Mouse (Mus musculus) adrenal gland, postnatal 14 days (tissue): ENCODE measurements around the gene Mdga2. TPM values are rescaled to one million over a fixed set of nuclear protein-coding genes. Genes with fewer than 3 reads are reported as not detected.

Source experiments
- DNase-seq: peaks from one replicate; pipeline ENCODE4 v3.0.0; 2021; ENCODE audit warnings: mixed read lengths
- total RNA-seq: library from RNA; stranded (reverse); gene quantifications from 2 replicates; pipeline ENCODE4 v1.2.3, GENCODE M21; 2021

Mdga2 gene
- total RNA-seq, 1 experiment from 2014 or later = 2.6 TPM

- DNase-seq = no peak
These were observed 165.7 kb downstream of the Mdga2 start for GRCm38 (mm10) chr12:67056621-67057020.

DNA sequence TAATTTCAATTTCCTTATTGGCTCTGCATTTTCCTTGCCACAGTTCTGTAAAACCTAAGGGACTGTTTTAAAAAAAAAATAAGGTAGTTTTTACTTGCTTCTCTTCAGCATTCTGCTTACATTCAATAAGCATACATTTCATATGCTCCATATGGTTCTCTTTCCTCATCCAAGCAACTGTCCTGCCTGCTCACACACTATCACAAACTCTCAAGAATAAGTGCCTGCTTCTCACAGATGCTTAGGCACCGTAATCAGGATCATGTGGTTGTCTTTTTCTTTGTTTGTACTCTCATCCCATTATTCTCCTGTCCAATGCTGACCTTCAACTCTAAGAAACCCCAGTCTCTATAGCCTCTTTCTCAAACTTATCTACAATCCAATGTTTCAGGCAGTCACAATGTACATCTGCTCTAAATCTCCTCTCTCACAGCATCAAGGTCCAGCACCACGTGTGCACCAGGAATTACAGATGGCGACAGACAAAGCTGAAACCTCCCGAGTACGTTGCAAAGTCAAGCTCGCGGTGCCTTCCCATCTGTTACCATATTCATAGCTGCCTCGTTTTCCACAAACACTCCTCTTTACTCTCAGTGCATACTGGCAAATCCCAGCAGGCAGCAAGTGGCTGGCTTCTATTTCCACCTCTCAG lies 177.1 kb downstream of the Mdga2 start:
- DNase-seq = no peak

- no peak for DNase-seq
These were observed 180.5 kb downstream of the Mdga2 start for GRCm38 (mm10) chr12:67041865-67042264.

DNA sequence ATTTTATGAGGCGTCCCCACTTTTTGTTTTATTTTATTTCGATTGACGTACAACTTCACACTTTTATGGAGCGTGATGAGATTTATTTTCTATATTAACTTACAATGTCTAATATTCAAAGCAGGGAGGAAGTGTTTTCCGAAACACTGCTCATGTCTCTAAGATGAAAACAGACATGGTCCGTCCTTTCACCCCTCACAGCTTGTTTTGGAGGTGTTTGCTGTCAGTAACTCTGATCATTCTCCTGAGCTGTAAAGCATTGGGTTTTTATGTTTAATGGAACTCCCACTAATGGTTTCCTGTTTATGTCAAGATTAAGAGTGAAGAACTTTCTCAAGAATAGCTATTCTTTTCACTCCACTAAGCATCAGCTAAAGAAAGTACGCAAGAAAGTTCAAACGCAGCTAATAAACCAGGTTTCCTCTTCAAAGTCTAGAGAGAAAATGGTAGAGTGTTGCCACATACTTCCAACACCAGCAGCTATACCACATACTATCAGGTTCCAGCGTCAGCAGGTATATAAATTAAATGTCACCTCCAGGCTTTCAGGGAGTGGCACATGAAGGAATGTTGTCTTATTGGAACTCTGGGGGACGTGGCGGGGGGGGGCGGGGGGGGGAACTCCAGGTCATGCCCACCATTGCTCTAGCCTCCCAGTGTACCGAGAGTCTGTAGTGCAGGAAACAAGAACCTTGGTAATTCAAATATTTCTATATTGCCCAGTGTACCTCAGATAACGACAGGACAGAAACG lies 186.7 kb downstream of the Mdga2 start:
- no peak for DNase-seq

DNA sequence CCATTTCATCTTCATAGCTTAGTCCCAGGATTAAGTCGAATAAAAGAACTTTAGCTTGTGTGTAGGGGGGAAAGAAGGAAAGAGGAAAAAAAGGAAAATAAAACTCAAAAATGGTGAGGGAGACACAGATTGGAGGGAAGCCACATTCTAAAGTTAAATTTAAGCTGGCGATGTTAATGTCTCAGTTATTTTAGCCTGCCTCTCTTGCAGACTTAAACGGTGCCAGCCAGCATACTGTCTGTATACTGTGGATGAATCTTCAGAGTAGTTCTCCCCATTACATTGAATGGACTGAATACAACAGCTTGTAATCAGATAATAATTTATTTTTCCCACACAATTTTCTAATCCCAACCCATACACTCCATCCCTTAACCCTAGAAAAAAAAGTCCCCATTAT lies 205.2 kb downstream of the Mdga2 start:
- DNase-seq = no peak

GRCm38 (mm10) chr12:67011368-67011767 lies 211.0 kb downstream of the Mdga2 start:
- no peak for DNase-seq

DNA sequence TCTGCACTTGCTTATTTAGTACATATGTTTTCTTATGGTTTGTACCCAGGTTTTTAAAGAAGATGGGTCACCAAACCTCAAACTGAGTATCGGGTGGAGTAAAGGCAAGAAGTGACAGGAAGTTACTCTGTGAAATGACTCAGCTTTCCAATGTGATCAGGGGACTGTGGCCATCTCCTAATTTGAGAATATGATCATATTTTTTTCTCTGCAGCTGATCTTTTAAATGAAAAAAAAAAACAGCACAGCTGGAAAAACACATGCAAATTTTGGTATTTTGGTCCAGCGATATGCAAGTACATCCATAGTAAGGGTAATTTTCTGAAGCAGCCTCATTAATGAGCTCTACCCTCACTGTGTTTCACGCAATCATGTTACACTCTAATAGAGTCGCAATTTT lies 212.0 kb downstream of the Mdga2 start:
- DNase-seq = no peak

GRCm38 (mm10) chr12:67009191-67009590 lies 213.2 kb downstream of the Mdga2 start:
- DNase-seq = no peak

DNA sequence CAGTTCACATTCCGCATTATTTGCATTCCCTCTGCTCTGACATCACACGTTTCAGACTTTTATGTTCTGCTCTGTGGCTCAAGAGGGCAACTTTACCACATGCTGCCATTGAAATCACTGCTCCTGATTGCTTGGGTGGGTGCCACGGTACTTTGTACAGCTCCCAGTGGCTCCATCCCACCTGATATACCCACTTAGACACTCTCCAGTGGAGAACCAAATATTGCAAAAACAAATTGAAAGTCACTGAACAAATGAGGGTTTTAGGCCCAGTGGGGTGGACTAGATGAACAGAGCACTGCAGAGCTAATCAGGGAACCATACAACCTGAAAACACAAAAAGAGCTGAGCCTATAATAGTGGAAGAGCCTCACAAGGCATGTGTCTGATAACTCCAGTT lies 268.2 kb downstream of the Mdga2 start:
- DNase-seq = no peak

GRCm38 (mm10) chr12:66915741-66916140 lies 306.6 kb downstream of the Mdga2 start:
- DNase-seq = no peak

DNA sequence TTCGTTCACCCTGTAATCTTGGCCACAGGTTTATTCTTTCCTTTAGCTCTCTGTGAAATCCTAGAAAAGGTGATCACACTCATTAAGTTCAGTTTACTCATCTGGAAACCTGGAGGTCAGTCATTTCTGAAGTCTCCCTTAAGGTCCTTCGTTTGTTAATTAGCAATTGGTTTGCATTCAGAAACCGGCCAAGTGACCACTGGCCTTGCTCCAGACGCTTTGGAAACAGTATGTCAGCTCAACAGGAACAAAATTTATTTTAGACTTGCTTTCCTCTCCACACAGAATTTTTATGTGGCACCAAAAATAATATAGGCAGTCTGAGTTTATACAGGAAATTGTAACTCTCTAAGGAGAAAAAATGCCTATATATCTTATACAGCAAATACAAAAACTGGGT lies 323.0 kb downstream of the Mdga2 start:
- DNase-seq = no peak

DNA sequence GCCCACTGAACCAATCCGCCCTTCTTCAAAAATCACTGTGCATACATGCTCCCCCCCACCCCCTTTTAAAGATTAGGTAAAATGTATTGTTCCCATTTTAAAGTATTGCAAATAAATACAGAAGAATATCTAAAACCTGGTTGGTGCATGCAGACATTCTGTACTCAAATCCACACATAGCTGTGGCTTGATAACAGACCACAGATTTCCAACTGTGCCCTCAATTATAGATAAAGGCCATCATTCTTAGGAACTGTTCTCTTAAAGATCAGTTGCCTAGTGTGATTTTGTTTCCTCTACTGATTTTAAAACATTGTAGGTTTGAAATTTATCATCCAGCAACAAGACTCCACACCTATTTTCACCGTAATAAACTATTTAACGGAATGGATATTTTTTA lies 325.6 kb downstream of the Mdga2 start:
- no peak for DNase-seq

GRCm38 (mm10) chr12:66890296-66890695 lies 332.1 kb downstream of the Mdga2 start:
- no peak for DNase-seq

- DNase-seq = no peak
These were observed 333.1 kb downstream of the Mdga2 start for GRCm38 (mm10) chr12:66889276-66889675.

DNA sequence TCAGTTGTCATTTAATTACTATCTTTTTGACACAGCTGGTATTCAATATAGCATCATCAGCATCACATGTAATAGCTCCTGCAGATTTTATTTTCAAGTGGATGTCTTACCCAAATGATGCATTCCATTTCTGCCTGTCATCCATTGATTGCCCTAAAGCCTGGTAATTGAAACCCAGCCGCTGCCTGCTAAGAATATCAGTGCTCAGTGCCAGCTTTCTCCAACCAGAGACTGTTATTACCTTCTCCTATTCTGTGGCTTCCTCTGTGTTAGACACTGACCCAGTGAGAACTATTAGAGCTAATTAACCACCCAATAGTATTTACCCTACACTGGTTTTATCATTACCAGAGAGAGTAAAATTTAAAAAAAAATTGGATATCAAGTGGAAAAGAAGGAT lies 333.7 kb downstream of the Mdga2 start:
- no peak for DNase-seq

DNA sequence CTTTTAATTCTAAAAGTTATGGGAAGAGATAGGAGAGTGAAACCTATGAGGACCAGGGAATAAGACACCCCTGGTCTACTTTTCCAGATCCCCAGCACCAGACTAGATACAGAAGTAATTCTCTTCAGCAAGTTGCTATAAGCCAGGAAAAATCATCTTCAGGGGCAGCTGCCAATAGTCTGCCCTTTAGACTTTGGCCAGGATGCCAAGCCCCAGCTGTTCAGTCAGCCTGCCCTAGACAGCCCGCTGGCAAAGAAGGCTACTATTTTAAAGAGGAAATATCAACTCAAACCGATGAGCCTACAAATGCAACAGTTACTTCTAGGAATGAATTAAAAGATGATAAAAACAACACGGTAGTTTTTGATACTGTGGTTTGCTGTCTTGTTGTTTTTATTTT lies 356.1 kb downstream of the Mdga2 start:
- no peak for DNase-seq

DNA sequence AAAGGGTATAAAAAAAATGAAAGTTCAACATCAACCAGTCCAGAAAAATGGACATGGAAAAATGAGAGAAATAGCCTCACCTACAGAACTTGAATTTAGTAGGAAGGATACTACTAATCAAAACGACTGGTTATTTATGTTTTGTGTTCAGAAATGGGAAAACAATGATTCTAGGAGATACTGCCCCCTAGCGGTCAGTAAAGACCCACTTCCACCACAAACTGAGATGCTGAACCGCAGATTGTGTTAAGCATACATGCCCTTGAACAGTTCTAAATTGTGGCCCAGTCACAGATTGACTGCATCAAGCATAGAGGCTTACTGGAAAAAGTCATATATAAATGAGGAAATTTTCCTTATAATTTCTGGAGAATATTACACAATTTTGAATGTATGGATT lies 369.2 kb downstream of the Mdga2 start:
- DNase-seq = peak; percentile 20

DNA sequence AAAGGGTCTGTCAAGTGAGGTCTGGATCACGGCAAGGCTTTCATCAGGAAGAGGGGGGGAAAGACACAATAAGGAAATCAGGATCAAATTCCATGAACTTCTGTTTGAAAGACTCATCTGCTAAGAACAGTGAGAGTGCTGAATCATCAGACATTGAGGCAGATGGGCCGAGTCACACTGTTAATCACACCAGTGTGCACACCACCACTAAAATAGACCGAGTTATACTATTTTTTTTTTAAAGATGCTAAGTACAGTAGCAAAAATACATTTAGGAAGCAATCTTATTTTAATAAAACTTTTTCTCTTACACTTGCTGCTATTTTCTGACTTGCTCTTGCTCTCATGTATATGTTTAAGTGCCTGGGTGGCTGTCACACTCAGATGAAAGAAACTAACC lies 382.0 kb downstream of the Mdga2 start:
- DNase-seq = no peak

DNA sequence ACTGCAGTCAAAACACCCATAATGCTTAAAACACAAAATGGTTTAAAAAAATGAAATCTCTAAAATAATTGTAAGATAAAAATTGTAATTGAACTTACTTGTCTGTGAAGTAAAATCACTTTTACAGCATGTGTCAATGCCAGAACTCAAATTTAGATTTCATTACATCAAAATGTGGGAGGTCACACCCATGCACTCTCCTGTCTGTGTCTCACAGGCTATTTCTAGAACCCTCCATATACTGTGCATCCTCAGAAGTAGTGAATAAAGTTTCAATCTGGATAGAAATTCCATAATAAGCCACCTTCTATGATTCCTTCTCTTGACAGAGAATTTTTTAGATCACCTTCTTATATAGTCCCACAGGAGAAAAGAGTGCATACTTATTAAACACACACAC lies 466.7 kb downstream of the Mdga2 start:
- no peak for DNase-seq

- no peak for DNase-seq
These were observed 487.8 kb downstream of the Mdga2 start for GRCm38 (mm10) chr12:66734536-66734935.

DNA sequence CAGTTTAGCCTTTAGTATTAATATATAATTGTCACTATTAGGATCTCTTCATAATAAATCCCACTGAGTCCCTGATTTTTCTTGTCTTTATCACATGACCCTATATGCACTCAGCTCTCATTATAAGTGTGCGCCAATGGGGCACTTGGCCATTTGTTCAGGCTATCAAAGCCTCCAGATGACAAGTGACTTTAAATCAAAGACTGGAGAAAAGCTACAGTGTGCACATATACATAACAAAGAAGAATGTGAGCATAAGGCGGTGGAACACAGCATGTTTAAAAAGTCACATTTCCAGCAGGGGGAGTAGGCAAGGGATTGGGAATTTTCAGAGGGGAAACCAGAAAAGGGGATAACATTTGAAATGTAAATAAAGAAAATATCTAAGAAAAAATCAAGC lies 497.9 kb downstream of the Mdga2 start:
- DNase-seq = no peak

GRCm38 (mm10) chr12:66708334-66708733 lies 514.0 kb downstream of the Mdga2 start:
- DNase-seq = no peak

- no peak for DNase-seq
These were observed 514.9 kb downstream of the Mdga2 start for GRCm38 (mm10) chr12:66707431-66707830.

DNA sequence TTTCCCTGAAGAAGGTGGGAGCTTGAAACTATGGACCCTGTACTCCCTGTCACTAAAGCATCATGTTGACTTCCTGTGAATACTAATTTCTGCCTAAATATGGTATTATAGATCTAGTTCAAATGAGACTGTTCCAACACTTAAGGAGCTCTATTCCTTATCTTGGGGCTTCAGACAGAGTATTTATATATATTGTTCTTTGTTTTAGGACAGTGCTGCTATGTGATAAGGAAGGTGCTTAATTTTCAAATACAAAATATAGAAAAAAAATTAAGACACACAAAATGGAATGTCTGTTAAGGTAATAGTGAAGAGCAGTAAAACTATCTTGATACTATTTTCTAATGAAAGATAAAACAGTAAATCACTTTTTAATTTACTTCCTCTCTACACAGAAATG lies 517.3 kb downstream of the Mdga2 start:
- DNase-seq = no peak
